17 mouse cellular contexts compared by ENCODE assay signal in the genomic region with DNA sequence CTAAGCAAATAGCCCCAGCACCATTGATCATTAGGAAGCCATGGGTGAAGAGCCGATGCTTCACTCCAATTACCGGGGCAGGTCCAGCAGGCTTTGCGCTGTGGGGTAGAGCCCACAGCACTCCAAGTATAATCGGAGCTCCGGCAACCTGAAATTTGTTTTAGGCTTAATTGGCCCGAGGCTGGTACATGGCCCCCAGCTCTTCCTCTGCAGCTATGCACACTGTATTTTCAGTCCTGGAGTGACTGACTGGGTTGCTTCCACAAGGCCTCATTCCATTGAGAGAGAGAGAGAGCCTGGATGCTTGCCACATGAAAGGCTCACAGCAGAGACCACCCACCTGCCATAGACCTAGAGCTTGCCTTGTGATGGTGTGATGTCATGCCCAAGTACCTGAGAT.
DNase-seq lines count a peak whose midpoint lies in the region; ATAC-seq and TF ChIP-seq lines count a peak whose summit lies in the region.
"Had no signal": no experiment of that assay in that cellular context is flagged by ENCODE, and none has a peak within 500 bp of the region (broad histone marks: within the 10 kb centered on the region; RNA-seq: fewer than 3 reads in every experiment).

No protein-coding gene starts in this region.

- H3K9ac ChIP-seq in hindbrain, embryonic 15.5 days, result no peak overlapping the region
- no peak overlapping the region for H3K9ac ChIP-seq in lung, embryonic 16.5 days (ENCODE audit: low read length)
- peak overlapping the region; percentile 15; the same call in 1 of the 2 replicates for H3K9ac ChIP-seq in forebrain, postnatal 0 days
- H3K9ac ChIP-seq: embryonic facial prominence, embryonic 15.5 days; limb, embryonic 12.5 days; liver, postnatal 0 days; neural tube, embryonic 13.5 days had no signal

- no peak overlapping the region for H3K27ac ChIP-seq in hindbrain, embryonic 15.5 days (replicated peaks)
- no peak overlapping the region for H3K27ac ChIP-seq in hindbrain, embryonic 10.5 days
- H3K27ac ChIP-seq in lung, embryonic 16.5 days (ENCODE audit: low read length), result no peak overlapping the region
- H3K27ac ChIP-seq in forebrain, postnatal 0 days (ENCODE audit: low read depth, low read length), result no peak overlapping the region
- H3K27ac ChIP-seq: embryonic facial prominence, embryonic 15.5 days; limb, embryonic 12.5 days; neural tube, embryonic 13.5 days had no signal

- TF ChIP-seq CTCF in forebrain, postnatal 0 days (IDR thresholded peaks at IDR 0.05; ENCODE audit: low read depth), result no peak

- no peak overlapping the region for H3K4me3 ChIP-seq in hindbrain, embryonic 15.5 days
- H3K4me3 ChIP-seq in hindbrain, embryonic 10.5 days, result no peak overlapping the region
- H3K4me3 ChIP-seq in lung, embryonic 16.5 days (ENCODE audit: low read length), result no peak overlapping the region
- no peak overlapping the region for H3K4me3 ChIP-seq in forebrain, postnatal 0 days (ENCODE audit: low read depth, low read length)
- H3K4me3 ChIP-seq: embryonic facial prominence, embryonic 15.5 days; limb, embryonic 12.5 days; neural tube, embryonic 13.5 days had no signal

- DNase-seq in hindbrain, embryonic 10.5 days (ENCODE audit: low spot score), result no peak
- DNase-seq in lung, postnatal 14 days, result no peak
- no peak for DNase-seq in forebrain, postnatal 0 days
- DNase-seq in retina, postnatal 1 day, result peak; percentile 56
- DNase-seq in natural killer cell, adult 2 months (ENCODE audit: low spot score in 2 of 2), result no peak
- DNase-seq in frontal cortex, adult 2 months (ENCODE audit: extremely low spot score in 1 of 2, low spot score in 1 of 2), result no peak
- DNase-seq: adrenal gland, adult 8-10 months; cerebellum, postnatal 36 days; liver, postnatal 0 days; right cerebral cortex, adult 18-20 months had no signal

- no peaks in the 10 kb centered on the region for H3K36me3 ChIP-seq in hindbrain, embryonic 15.5 days
- no peaks in the 10 kb centered on the region for H3K36me3 ChIP-seq in hindbrain, embryonic 10.5 days
- H3K36me3 ChIP-seq in lung, embryonic 16.5 days (ENCODE audit: control insufficient read depth, insufficient read depth, low read length), result no peaks in the 10 kb centered on the region
- H3K36me3 ChIP-seq in forebrain, postnatal 0 days (ENCODE audit: insufficient read depth), result no peaks in the 10 kb centered on the region
- H3K36me3 ChIP-seq: embryonic facial prominence, embryonic 15.5 days; limb, embryonic 12.5 days; neural tube, embryonic 13.5 days had no signal

- H3K4me2 ChIP-seq in hindbrain, embryonic 15.5 days, result no peak overlapping the region
- peak overlapping the region; percentile 23; the same call in 1 of the 2 replicates for H3K4me2 ChIP-seq in lung, embryonic 16.5 days (ENCODE audit: low read depth, low read length)
- peak overlapping the region; percentile 18 for H3K4me2 ChIP-seq in forebrain, postnatal 0 days (ENCODE audit: low read depth)
- H3K4me2 ChIP-seq: embryonic facial prominence, embryonic 15.5 days; limb, embryonic 12.5 days; neural tube, embryonic 13.5 days had no signal

- H3K9me3 ChIP-seq in hindbrain, embryonic 15.5 days, result no peaks in the 10 kb centered on the region
- no peaks in the 10 kb centered on the region for H3K9me3 ChIP-seq in hindbrain, embryonic 10.5 days
- H3K9me3 ChIP-seq in lung, embryonic 16.5 days (ENCODE audit: control insufficient read depth, low read length), result no peaks in the 10 kb centered on the region
- H3K9me3 ChIP-seq in forebrain, postnatal 0 days (ENCODE audit: low read length), result no peaks in the 10 kb centered on the region
- H3K9me3 ChIP-seq: embryonic facial prominence, embryonic 15.5 days; limb, embryonic 12.5 days; neural tube, embryonic 13.5 days had no signal

- peaks cover 26% of the 10 kb centered on the region for H3K4me1 ChIP-seq in hindbrain, embryonic 15.5 days (replicated peaks)
- H3K4me1 ChIP-seq in hindbrain, embryonic 10.5 days (replicated peaks), result peaks cover 26% of the 10 kb centered on the region
- no peaks in the 10 kb centered on the region for H3K4me1 ChIP-seq in lung, embryonic 16.5 days (replicated peaks; ENCODE audit: control insufficient read depth, insufficient read depth, low read length)
- no peaks in the 10 kb centered on the region for H3K4me1 ChIP-seq in forebrain, postnatal 0 days (ENCODE audit: insufficient read depth)
- H3K4me1 ChIP-seq: megakaryocyte, embryonic 14.5 days had no signal

- WGBS in hindbrain, embryonic 15.5 days, result 59% methylated on average over 6 of the region's 6 CpGs
- WGBS in hindbrain, embryonic 10.5 days, result 77% methylated on average over 6 of the region's 6 CpGs
- 50% methylated on average over 6 of the region's 6 CpGs for whole genome bisulfite sequencing in lung, embryonic 16.5 days
- 14% methylated on average over 6 of the region's 6 CpGs for WGBS in forebrain, postnatal 0 days

- peak; percentile 29; the same call in 1 of the 2 replicates for ATAC-seq in hindbrain, embryonic 15.5 days (ENCODE audit: low FRiP score, low read depth)
- no peak for ATAC-seq in lung, embryonic 16.5 days (ENCODE audit: low read depth)
- 0 out of 2 replicates have a peak, but pooled peaks have one; percentile 18 for ATAC-seq in forebrain, postnatal 0 days
- ATAC-seq: intestine, embryonic 16.5 days; liver, postnatal 0 days had no signal

- H3K27me3 ChIP-seq in hindbrain, embryonic 15.5 days, result no peaks in the 10 kb centered on the region
- H3K27me3 ChIP-seq in hindbrain, embryonic 10.5 days (ENCODE audit: insufficient read depth, poor library complexity, severe bottlenecking), result 0 out of 2 replicates have a peak, but pooled peaks cover 4% of the 10 kb centered on the region
- no peaks in the 10 kb centered on the region for H3K27me3 ChIP-seq in lung, embryonic 16.5 days (ENCODE audit: control insufficient read depth, insufficient read depth, low read depth, low read length)
- H3K27me3 ChIP-seq in forebrain, postnatal 0 days (ENCODE audit: insufficient read depth, low read length), result no peaks in the 10 kb centered on the region; the same call in 1 of the 2 replicates
